Mouse (Mus musculus) midbrain, embryonic 11.5 days (tissue): Measurements from ENCODE around the gene Lmln. TPM values are rescaled to one million over a fixed set of nuclear protein-coding genes. Genes with fewer than 3 reads are reported as not detected.
"Not testable (repeated sequence)": the region's sequence is repeated elsewhere in the genome, so short reads cannot be mapped to it uniquely, and the experiment has no call there.

Experiments
- ATAC-seq: fragments of 200-750 bp; cut with Nextera tagmentation; 2 replicates; pipeline ENCODE4 v1.8.0; 2017; ENCODE audit warnings: moderate TSS enrichment, moderate library complexity; ENCODE audit not compliant: low FRiP score
- DNase-seq: peaks from one replicate; pipeline ENCODE4 v3.0.0; 2015; ENCODE audit warnings: low spot score; ENCODE audit errors: missing footprints
- H3K27ac ChIP-seq: fragments of 300-500 bp; sonication (generic); 2 replicates; pipeline ENCODE4 v1.5.1; 2014; ENCODE audit warnings: low read depth, low read length
- H3K27me3 ChIP-seq: fragments of 300-500 bp; sonication (generic); 2 replicates; pipeline ENCODE4 v1.6.1; 2014; ENCODE audit warnings: mild to moderate bottlenecking, low read length, moderate library complexity, mixed read lengths; ENCODE audit not compliant: control insufficient read depth, insufficient read depth
- H3K36me3 ChIP-seq: fragments of 300-500 bp; sonication (generic); 2 replicates; pipeline ENCODE4 v1.6.1; 2014; ENCODE audit warnings: mild to moderate bottlenecking, low read length, moderate library complexity, mixed read lengths; ENCODE audit not compliant: control insufficient read depth, insufficient read depth
- H3K4me1 ChIP-seq: fragments of 300-500 bp; sonication (generic); 2 replicates; pipeline ENCODE4 v1.6.1; 2014; ENCODE audit warnings: low read length; ENCODE audit not compliant: control insufficient read depth, insufficient read depth
- H3K4me2 ChIP-seq: fragments of 300-500 bp; sonication (generic); 2 replicates; pipeline ENCODE4 v1.6.1; 2014; ENCODE audit warnings: mild to moderate bottlenecking, moderate library complexity
- H3K4me3 ChIP-seq: fragments of 300-500 bp; sonication (generic); 2 replicates; pipeline ENCODE4 v1.5.1; 2014; ENCODE audit warnings: low read depth, low read length
- H3K9ac ChIP-seq: fragments of 300-500 bp; sonication (generic); 2 replicates; pipeline ENCODE4 v1.6.1; 2014; ENCODE audit warnings: low read length
- H3K9me3 ChIP-seq: fragments of 300-500 bp; sonication (generic); 2 replicates; pipeline ENCODE4 v1.6.1; 2016; ENCODE audit warnings: low read length; ENCODE audit not compliant: control insufficient read depth
- WGBS: fragments of 180-500 bp; shearing (Covaris S2); extraction: QIAGEN DNeasy Blood & Tissue Kit; methylation state at CpG from one replicate; pipeline ENCODE4 v1.1.7; 2014; 5-methylcytosine and 5-hydroxymethylcytosine counted together
- microRNA counts: library from miRNA; unstranded; fragments of <30 nt; microRNA quantifications from one replicate; lab custom pipeline; 2015
- microRNA-seq: library from miRNA; unstranded; fragments of <30 nt; microRNA quantifications from one replicate; pipeline ENCODE4, GENCODE M21; 2017
- polyA plus RNA-seq: library from polyadenylated mRNA; unstranded; fragments of >200 nt; fragmentation: Nextera tagmentation; extraction: Ambion mirVana; gene quantifications from 2 replicates; pipeline ENCODE4 v1.2.1, GENCODE M21; 2014

The Lmln gene
- polyA plus RNA-seq, 1 experiment from 2014 or later: 2.7 TPM

GRCm38 (mm10) chr16:33174695-33175094, 112.4 kb downstream of the Lmln start:
- no peaks in the 10 kb centered on the region for H3K4me1 ChIP-seq
- H3K4me2 ChIP-seq: no peak overlapping the region
- no peaks in the 10 kb centered on the region for H3K9me3 ChIP-seq
- no peak overlapping the region for H3K4me3 ChIP-seq
- H3K27me3 ChIP-seq: no peaks in the 10 kb centered on the region
- H3K9ac ChIP-seq: no peak overlapping the region
- no peak overlapping the region for H3K27ac ChIP-seq
- no peaks in the 10 kb centered on the region for H3K36me3 ChIP-seq
- ATAC-seq: no peak
- no peak for DNase-seq

GRCm38 (mm10) chr16:33176831-33177230, 114.5 kb downstream of the Lmln start:
- H3K36me3 ChIP-seq, H3K4me1 ChIP-seq, H3K4me3 ChIP-seq, H3K27ac ChIP-seq, H3K4me2 ChIP-seq, H3K27me3 ChIP-seq, H3K9me3 ChIP-seq, ATAC-seq, H3K9ac ChIP-seq: not testable (repeated sequence)
- DNase-seq: peak; percentile 47
- WGBS: 93% methylated on average over 5 of the region's 5 CpGs

MicroRNAs encoded within 50 kb of the gene (microRNA counts, 519-probe panel; counts per million panel counts)
- microRNA mmu-miR-1947 (lab: Ali Mortazavi, UCI): not detected

Small RNA genes within 50 kb of the gene (microRNA-seq; reads per million reads assigned to microRNA genes)
- not detected for gene Gm22231
- gene Mir1947: 23.5 reads per million, percentile 38 among the genes with 10 or more reads in this experiment

Other genes starting within 250 kb of the Lmln start
- gene Fyttd1, start 185.0 kb upstream of the Lmln start, polyA plus RNA-seq: 130 and 137 TPM in 2 replicates
- 13.2 and 14.3 TPM in 2 replicates for gene Rubcn, start 184.8 kb upstream of the Lmln start, polyA plus RNA-seq
- gene Lrch3, start 148.4 kb upstream of the Lmln start, polyA plus RNA-seq: 33.7 and 37.9 TPM in 2 replicates
- gene Iqcg, start 6.3 kb upstream of the Lmln start, polyA plus RNA-seq: 5.7 and 6.5 TPM in 2 replicates
- gene Rpl35a, start 6.1 kb upstream of the Lmln start, polyA plus RNA-seq: 809 and 861 TPM in 2 replicates
- 24.5 and 25.2 TPM in 2 replicates for gene Osbpl11, start 122.5 kb downstream of the Lmln start, polyA plus RNA-seq
- 86.9 and 92.9 TPM in 2 replicates for gene Snx4, start 188.9 kb downstream of the Lmln start, polyA plus RNA-seq